Mouse (Mus musculus): ENCODE measurements around the gene Hpdl. TPM values are rescaled to one million over a fixed set of nuclear protein-coding genes. Genes with fewer than 3 reads are reported as not detected.
"Not testable (repeated sequence)": the region's sequence is repeated elsewhere in the genome, so short reads cannot be mapped to it uniquely, and the experiment has no call there.

Gene Hpdl
- polyA plus RNA-seq (2012; rRNA removed) = 65.7 and 74.3 TPM in 2 replicates

DNA sequence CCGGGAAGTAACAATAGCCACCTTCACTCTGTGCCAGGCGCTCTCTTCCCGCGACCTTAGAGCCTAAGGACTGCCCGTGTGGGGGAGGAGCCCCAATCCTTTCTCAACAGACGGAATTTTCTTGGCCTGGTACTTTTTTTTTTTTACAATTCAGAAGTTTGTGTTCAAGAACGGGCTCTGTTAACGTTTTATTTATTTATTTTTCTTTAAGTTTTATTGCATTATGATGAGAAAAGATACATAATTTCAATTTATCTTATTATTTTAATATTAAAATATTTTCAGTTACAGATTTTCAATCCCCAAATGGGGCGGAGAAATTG lies at the start of gene Hpdl:
Hpdl (minus strand) TSS at position 14 of the 323 bp plus-strand sequence.
- DNase-seq (ENCODE audit: low read depth) = no peak

DNA sequence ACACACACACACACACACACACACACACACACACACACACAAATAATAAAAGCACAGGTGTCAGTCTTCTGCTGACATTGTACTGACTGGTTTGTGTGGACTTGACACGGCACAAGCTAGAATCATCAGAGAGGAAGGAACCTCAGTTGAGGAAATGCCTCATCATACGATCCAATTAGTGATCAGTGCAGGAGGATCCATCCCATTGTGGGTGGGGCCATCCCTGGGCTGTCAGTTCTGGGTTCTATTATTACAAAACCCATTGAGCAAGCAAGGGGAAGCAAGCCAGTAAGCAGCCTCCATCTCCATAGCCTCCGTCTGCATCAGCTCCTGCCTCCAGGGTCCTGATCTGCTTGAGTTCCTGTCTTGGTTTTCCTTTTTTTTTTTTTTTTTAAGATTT lies 48.4 kb upstream of the Hpdl start:
- no peak for DNase-seq (ENCODE audit: low read depth)

DNA sequence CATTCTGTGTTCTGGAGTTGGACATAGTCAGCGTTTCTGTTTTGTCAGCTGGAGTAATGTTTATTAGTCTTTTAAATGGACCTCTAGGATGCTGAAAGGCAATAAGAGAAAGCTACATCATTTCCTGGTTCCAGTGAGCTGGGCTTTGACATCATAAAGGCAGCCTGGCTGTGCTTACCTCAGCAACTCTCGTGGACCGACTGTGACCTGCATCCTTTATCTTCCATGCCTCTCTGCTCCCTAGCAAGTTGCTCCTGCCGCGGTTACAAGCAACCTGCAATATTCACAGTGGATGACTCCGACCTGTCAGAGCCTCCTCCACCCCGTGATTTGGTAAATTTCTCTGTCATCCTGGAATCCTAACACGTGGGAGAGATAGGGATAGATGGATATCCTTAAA lies 40.5 kb upstream of the Hpdl start:
- no peak for DNase-seq (ENCODE audit: low read depth)

DNA sequence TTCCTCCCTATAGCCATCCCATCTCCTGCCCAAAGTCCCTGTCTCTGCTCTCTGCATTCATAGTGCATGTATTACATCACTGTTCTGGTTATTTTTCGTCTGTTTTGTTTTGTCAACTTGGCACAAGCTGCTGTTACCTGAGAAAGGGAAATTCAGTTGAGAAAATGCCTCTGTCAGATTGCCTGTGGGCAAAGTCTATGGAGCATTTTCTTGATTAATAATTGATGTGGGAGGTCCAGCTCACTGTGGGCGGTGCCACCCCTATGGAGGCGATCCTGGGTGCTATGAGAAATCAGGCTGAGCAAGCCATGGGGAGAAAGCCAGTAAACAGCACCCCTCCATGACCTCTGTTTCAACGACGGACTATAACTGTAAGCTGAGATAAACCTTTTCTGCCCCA lies 38.2 kb upstream of the Hpdl start:
- no peak for DNase-seq (ENCODE audit: low read depth)

DNA sequence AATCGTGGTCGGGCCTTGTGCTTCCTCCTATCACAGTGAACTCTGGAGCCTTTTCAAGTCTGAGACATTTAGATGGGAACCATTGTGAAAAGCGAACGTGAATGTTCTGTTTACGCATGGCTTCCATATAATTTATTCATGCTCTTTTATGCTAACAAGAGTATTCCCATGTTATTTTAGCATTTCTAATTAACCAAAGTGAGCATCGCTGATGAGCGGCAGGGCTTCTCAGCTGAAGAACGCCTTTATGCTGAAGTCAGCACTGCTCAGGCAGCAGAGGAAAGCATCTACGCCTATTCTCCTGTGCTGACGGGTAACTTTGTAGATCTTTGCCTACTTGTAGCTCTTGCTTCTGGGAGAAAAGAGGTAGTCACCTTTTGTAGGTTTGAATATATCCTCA lies 35.7 kb upstream of the Hpdl start:
- DNase-seq (ENCODE audit: low read depth) = no peak

DNA sequence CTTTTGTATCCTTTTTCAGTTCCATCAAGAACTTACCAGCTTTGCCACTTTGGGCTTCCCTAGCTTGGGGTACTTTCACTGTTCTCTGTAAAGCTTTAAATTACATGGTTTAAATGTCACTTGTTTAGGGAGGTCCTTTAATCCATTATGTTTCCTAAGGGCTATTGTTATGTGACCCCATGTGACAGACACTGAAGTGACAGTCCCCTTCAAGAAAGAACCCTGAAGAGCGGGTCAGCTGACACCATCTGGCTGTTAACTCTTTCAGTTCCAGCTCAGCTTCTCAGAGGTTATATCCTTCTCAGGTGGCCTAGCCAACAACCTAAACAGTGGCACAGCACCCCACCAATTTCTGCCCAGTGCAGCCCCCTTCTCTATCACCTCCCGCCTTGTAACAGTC lies 32.8 kb upstream of the Hpdl start:
- no peak for DNase-seq (ENCODE audit: low read depth)

DNA sequence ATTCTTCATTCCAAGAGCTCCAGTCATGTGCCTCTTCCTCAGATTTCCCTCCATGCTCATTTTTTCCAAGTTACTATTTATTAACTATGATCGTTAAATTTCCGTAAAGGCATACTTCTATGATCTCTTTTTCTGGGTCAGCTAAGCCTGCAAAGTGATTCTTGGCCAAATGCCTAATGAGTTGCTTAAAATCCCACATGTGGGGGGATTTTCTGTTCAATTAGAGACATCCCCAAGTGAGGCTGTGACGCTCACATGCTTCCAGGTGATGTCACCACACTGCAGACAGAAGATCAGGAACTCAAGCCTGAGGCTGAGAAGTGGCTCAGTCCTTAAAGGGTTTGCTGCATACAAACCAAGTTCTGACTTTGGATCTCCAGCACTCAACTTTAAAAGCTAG lies 28.4 kb upstream of the Hpdl start:
- no peak for DNase-seq (ENCODE audit: low read depth)

DNA sequence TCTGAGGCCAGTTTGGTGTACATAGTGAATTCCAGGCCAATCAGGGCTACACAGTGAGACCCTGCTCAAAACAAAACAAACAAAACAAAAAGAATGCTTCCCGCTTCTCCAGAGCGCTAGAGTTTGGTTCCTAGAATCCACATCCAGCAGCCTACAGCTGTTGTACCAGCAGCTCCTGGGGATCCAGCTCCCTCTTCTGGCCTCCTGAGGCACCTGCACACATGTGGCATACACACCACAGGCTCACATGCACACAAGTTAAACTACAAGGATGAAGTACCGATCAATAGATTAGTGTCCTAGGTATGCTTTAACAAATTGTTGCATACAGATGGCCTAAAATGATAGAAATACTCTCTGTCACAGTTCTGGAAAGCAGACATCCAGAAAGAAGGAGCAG lies 22.8 kb upstream of the Hpdl start:
- DNase-seq (ENCODE audit: low read depth) = no peak

DNA sequence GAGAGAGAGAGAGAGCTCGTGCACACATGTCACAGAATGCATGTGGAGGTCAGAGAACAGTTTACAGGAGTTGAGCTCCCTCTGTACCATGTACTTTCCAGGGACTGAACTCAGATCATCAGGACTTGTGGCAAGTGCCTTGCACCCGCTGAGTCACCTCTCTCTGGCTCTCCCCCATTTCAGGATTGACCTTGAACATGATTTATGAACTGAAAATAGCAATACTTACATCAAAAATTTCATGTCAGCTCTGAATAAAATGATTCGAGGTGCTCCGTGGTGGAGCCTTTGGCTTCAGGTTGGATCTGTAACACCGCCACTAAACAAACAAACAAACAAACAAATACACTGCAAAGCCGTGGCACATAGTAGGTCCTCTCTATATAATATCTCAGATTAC lies 19.3 kb upstream of the Hpdl start:
- no peak for DNase-seq (ENCODE audit: low read depth)

DNA sequence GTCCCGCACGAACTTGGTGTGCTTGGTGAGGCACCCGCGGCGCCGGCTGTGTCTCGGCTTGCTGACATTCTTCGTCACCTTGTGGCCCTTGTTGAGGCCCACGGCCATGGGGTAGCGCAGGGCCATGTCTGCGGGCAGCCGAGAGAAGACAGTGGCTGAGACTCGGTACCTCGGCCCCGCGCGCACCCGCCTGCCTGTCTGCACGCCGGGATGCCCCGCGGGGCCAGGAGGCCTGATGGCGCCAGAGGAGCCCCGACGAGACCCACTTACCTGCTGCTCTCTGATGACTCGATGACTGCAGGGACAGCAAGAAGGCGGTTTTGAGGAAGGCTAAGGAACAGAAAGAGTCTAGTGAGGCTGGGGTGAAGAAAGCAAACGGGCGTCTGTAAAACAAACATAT lies 18.6 kb upstream of the Hpdl start:
- not testable (repeated sequence) for DNase-seq (ENCODE audit: low read depth)

DNA sequence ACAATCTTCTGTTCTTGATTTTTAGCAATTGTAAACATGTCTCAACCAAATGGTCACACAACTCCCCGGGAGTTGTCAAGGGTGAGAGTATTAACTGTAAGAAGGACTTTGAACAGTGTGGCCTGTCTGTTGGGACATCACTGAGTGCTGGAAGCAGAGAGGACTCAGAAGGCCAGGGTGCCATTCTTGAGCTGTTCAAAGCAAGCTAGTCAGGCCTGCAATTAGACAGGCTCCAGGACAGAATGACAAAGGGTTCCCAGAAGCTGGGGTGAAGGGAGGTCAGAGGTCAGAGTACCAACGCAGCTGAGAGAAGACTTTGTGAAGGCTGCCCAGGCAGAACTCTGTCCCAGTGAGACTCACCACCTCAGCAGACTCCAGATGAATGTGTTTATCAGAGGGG lies 17.5 kb upstream of the Hpdl start:
- no peak for DNase-seq (ENCODE audit: low read depth)

DNA sequence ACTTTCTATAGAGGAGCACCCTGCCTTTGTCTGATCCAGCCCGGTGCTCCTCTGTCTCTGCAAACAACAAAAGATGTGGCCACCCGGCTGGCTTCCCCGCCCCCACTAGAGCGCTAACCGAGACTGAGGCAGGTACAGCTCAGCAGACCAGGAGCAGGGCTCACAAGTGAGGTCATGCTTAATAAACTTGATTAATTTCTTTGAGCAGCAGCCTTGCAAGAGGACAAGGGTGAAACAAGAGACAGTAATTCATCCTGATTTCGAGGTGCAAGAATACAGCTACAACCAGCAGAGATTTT lies 8.5 kb upstream of the Hpdl start:
- no peak for DNase-seq (ENCODE audit: low read depth)

DNA sequence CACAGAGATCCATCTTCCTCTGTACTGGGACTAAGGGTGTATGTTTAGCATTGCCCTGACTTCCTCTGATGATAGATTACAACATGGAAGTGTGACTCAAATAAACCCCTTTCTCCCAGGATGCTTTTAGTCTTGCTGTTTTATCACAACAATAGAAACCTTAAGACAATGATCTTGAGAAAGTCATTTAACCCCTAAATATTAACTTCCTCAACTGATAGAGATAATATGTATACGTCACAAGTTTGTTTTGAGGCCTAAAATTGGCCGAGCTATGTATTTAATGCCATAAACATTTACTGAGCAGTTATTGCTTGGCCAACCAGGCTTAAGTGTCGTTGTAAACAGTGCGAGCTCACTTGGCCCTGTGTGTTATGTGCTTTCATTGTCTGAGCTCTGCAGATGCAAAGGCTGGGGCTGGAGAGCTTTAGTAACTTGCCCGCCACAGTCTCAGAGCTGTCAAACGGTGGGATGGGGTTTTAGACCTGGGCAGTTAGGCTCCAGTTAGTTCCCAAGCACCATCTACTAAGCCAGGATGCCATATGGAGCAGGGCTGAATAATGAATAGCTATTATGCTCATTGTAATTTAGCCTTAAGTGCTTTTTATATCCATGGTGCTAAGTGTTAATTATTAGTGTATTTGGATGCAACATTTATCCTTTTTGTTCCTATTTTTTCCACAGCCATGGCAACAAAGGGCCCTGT lies 8.0 kb upstream of the Hpdl start:
- DNase-seq (ENCODE audit: low read depth) = no peak

DNA sequence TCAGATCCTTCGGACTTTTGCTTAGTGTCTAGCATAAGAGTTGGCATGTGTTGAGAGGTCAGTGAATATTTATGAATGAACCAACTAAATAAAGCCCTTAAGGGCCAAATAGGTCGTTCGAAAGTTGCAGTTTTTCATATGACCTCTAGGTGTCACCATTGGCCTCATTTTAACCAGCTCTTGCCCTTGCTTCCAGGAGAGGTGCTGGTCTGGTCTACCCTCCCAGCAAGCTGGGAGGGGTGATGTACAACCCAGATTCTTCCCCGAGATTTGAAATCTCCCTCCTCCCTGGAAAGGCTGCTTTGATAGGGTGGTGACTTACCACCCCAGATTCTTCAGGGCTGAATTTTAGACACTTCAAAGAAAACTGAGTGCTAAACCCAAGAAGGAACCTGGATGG lies 6.3 kb upstream of the Hpdl start:
- no peak for DNase-seq (ENCODE audit: low read depth)

DNA sequence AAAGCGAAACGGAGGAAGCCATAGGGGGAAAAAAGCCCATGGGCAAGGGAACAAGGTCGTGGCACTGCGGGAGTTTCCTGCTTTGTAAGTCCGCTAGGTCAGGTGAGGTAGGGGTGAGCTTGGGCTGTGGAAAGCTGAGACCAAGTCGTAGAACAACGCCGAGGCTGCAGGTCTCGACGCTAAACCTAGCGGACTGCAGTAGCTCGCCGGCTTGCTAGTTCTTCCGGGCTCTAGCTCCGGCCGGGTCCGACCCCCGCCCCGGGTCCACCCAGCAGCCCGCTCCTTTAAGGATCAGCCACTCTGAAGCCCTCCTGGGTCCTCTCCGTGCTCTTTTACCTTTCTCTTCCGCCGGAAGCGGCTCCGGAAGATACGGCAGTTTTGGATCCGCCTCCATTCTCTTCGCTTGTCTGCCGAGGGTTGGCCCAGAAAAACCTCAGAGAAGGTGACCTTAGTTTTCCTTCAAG lies 3.1 kb upstream of the Hpdl start:
- no peak for DNase-seq (ENCODE audit: low read depth)

DNA sequence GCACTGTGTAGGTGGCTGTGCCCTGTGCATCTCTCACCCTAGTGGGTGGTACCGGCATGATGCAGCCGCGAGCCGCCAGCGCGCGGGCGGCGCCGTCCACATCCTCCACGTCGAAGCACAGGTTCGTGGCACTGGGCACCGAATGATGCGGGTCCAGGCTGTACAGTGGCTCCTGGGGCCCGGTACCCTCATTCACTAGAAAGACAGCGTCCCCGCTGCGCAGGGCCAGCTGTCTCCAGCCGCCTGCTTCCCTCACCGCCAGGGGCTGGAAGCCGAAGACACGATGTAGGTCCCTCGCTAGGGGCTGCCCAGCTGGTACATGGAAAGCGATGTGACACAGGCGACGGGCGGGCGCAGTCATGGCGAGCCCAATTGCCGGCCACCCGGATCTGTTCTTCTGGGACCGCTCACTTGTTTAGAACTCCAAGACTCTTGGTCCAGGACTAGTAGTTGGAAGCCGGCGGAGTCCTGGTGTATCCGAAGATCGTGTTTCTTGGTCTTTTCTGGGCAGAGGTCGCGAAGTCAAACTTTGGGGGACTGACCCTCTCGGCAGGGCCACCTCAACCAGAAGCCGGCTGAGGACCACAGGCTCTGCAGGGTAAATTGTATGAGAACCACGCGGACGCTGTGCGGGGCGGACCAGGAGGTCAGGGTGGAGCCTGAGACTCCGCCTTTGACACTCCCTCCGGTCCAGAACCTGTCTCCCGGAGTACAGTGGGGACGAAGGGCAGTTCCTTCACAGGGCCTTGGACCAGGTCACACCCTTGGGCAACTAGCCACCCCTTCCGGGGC lies 409 bp downstream of the Hpdl start:
- no peak for DNase-seq (ENCODE audit: low read depth)

DNA sequence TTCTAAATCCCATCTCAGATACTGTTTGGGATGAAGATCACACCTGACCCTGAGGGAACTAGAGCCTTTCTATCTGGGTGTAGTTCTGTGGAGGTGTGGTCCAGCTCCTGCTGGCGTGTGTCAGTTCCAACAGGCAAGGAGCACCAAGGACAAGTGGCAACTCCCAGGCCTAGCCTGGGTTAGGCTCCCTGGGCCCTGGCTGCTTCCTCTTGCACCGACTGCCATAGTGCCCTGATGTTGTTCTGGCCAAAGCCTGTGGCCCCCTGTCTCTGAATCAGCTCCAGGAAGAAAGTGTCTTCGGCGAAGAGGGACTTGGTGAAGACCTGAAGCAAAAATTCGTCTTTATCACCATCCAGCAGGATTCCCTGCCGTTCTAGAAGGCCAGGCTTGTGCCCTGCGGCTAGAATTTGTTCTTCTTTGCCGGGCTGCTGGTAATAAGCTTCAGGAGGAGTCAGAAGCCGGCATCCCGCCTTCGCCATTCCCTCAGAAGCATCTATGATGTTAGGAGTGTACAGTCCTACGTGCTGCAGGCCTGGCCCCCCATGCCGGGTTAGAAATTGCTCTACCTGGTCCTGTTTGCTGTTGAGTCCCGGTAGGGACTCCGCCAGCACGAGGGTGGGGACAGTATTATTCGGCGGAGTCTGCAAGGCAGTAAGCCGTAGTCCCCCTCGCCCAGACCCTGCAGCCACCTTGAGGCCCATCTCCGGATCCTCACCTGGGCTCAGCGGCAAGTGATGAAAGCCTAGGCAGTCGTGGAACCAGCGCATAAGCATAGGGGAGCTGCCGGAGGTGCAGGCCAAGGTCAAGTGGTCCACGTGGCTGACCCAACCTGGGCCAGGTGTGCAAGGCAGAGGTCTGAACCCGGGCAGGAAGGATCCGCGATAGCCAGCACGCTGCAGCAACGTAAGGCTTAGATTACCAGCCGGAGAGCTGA lies 1.3 kb downstream of the Hpdl start:
- no peak for DNase-seq (ENCODE audit: low read depth)

DNA sequence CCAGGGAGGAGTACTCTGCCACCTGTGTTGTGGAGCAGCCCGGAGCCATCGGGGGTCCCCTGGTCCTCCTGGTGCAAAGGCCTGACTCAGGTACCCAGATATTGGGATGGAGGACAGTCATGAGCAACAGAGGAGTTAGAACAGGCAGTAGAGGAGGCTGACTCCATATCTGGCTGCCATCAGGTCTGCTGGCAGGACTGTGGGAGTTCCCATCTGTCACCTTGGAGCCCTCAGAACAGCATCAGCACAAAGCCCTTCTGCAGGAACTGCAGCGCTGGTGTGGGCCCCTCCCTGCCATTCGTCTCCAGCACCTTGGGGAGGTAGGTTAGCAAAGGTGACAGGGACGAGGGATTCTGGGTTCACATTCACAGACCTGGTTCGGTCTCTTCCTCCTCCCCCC lies 4.0 kb downstream of the Hpdl start:
- no peak for DNase-seq (ENCODE audit: low read depth)

DNA sequence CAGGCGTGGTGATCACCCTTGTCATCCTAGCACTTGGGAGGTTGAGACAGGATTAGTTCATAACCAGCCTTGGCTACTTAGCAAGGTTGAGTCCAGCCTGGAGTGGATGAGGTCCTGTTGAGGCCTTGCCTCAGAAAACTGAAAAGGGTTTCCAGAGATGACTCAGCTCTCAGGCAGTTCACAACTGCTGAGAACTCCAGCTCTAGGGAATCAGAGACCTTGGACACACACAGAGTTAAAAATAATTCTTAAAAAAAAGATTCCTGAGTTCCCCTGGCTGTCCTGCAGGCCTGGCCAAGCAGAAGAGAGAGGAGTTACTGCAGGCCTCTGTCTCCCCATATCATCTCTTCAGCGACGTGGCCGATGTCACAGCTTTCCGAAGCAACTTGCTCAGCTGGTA lies 6.2 kb downstream of the Hpdl start:
- DNase-seq (ENCODE audit: low read depth) = no peak

DNA sequence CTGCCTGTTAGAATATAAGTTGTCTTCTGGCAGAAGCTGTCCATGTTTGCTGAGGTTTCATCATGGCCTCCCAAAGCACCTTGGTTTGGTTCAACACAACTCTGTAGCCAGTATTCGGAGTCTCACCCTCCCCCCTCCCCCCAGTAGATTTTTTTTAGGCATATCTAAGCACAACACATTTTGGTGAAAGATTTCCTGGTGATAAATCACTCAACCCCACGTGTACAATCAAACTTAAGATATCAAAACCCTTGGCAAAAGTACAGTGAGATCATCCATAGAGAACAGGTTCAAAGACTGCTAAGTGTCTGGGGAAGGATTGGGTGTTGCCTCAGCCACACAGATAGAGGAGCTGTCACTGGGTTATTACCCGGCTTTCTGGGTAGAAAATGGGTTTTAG lies 10.5 kb downstream of the Hpdl start:
- DNase-seq (ENCODE audit: low read depth) = no peak

DNA sequence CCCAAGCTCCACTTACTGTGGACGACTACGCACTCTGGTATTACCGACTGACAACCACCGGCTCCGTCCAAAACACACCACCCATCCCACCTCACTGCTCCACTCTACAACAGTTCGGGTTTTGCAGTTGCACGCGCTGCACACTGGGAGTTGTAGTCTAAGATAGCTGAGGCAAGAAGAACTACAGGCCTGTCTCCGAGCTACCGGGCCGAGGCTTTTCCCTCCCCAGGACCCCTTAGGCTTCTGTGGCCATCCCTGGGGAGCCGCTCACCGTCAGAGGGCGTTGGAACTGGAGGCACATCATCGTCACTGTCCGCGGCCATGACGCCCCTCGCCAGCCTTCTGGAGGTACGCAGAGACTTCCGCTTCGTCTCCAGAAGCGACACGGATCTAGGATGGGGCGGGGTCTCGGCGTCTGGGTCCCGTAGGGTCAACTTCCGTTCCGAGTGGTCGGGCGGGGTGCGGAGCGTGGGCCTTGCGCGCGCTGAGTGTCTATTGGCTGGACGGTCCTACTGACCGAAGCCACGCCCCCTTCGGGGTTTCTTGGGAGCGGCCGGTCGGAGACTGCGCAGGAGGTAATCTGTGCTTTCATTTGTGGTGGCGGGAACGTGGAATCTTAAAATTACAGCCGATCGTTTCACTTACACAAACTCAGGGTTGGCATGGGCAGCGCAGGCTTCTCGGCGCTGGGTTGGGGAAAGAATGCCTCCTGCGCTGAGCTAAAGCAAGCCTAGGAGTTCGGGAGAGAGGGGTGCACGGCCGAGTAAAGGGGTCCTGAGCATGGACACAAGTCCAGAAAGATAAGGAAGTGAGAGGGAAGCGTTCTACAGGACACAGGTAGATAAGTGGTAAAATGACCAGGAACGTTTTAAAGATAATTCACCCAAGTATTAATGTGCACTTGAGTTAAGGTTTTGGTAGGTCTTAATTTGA lies 14.0 kb downstream of the Hpdl start, which contains the start of the genes Toe1 and Mutyh:
Toe1 (minus strand) TSS at position 444 of the 933 bp plus-strand sequence.
Mutyh (plus strand) TSS at position 527 of the 933 bp plus-strand sequence.
- no peak for DNase-seq (ENCODE audit: low read depth)

Data from gonadal fat pad, adult 2 months (tissue).